ENCODE assay signal across 32 mouse cellular contexts in genomic region chr10:117009691-117010090, GRCm38 (mm10). TPM values are rescaled to one million over a fixed set of nuclear protein-coding genes. Genes with fewer than 3 reads are reported as not detected.
DNase-seq lines count a peak whose midpoint lies in the region; ATAC-seq lines count a peak whose summit lies in the region.
"Had no signal": no experiment of that assay in that cellular context is flagged by ENCODE, and none has a peak within 500 bp of the region (broad histone marks: within the 10 kb centered on the region; RNA-seq: fewer than 3 reads in every experiment).

No protein-coding gene starts in this region.

- H3K36me3 ChIP-seq in kidney, embryonic 16.5 days (ENCODE audit: insufficient read depth, low read length): no peaks in the 10 kb centered on the region
- no peaks in the 10 kb centered on the region for H3K36me3 ChIP-seq in kidney, embryonic 14.5 days (ENCODE audit: control insufficient read depth, insufficient read depth, low read length)
- H3K36me3 ChIP-seq: embryonic facial prominence, embryonic 10.5 days; embryonic facial prominence, embryonic 13.5 days; forebrain, embryonic 12.5 days; forebrain, embryonic 15.5 days; heart, embryonic 13.5 days had no signal

- H3K4me3 ChIP-seq in kidney, embryonic 16.5 days (ENCODE audit: low read length): no peak overlapping the region
- H3K4me3 ChIP-seq in kidney, embryonic 14.5 days (ENCODE audit: low read length): no peak overlapping the region
- H3K4me3 ChIP-seq: embryonic facial prominence, embryonic 10.5 days; embryonic facial prominence, embryonic 13.5 days; erythroblast, embryonic 14.5 days; forebrain, embryonic 12.5 days; forebrain, embryonic 15.5 days; heart, embryonic 13.5 days had no signal

- H3K4me1 ChIP-seq in kidney, embryonic 16.5 days (ENCODE audit: insufficient read depth, low read length): peaks cover 28% of the 10 kb centered on the region
- H3K4me1 ChIP-seq in kidney, embryonic 14.5 days (ENCODE audit: control insufficient read depth, insufficient read depth, low read length): peaks cover 23% of the 10 kb centered on the region

- H3K27me3 ChIP-seq in kidney, embryonic 16.5 days (ENCODE audit: insufficient read depth, low read length): no peaks in the 10 kb centered on the region; the same call in 1 of the 2 replicates
- no peaks in the 10 kb centered on the region for H3K27me3 ChIP-seq in kidney, embryonic 14.5 days (ENCODE audit: control insufficient read depth, insufficient read depth, low read length)
- H3K27me3 ChIP-seq: embryonic facial prominence, embryonic 13.5 days; forebrain, embryonic 12.5 days; forebrain, embryonic 15.5 days; heart, embryonic 13.5 days had no signal

- H3K27ac ChIP-seq in kidney, embryonic 16.5 days (ENCODE audit: low read length): no peak overlapping the region
- no peak overlapping the region for H3K27ac ChIP-seq in kidney, embryonic 14.5 days (ENCODE audit: low read depth, low read length)
- H3K27ac ChIP-seq: embryonic facial prominence, embryonic 10.5 days; embryonic facial prominence, embryonic 13.5 days; forebrain, embryonic 12.5 days; forebrain, embryonic 15.5 days; heart, embryonic 13.5 days; hindbrain, embryonic 14.5 days; hindbrain, postnatal 0 days had no signal

- peak; percentile 72 for DNase-seq in heart, adult 11 months
- DNase-seq in heart, adult 8-10 months (ENCODE audit: low spot score): no peak
- DNase-seq in kidney, adult 18-20 months: peak; percentile 31
- peak; percentile 74 for DNase-seq in kidney, adult 9 months
- DNase-seq: adrenal gland, adult 8-10 months; adrenal gland, postnatal 25 days; cerebellum, adult 11-12 months; cerebellum, adult 8-10 months; cerebellum, postnatal 10 days; cerebellum, postnatal 36 days; embryo, embryonic 11 days; gastrocnemius, postnatal 25 days; heart, postnatal 14 days; heart, postnatal 4 days had no signal

- no peak overlapping the region for H3K4me2 ChIP-seq in kidney, embryonic 16.5 days (replicated peaks; ENCODE audit: low read depth, low read length)
- H3K4me2 ChIP-seq in kidney, embryonic 14.5 days (replicated peaks; ENCODE audit: low read depth, low read length): no peak overlapping the region
- H3K4me2 ChIP-seq: embryonic facial prominence, embryonic 13.5 days; forebrain, embryonic 12.5 days; forebrain, embryonic 15.5 days; heart, embryonic 13.5 days; hindbrain, embryonic 14.5 days had no signal

- H3K9me3 ChIP-seq in kidney, embryonic 16.5 days (ENCODE audit: low read length): no peaks in the 10 kb centered on the region
- H3K9me3 ChIP-seq in kidney, embryonic 14.5 days (ENCODE audit: control insufficient read depth, low read length): no peaks in the 10 kb centered on the region
- H3K9me3 ChIP-seq: embryonic facial prominence, embryonic 10.5 days; embryonic facial prominence, embryonic 13.5 days; forebrain, embryonic 12.5 days; forebrain, embryonic 15.5 days; heart, embryonic 13.5 days had no signal

- H3K9ac ChIP-seq in kidney, embryonic 16.5 days (replicated peaks; ENCODE audit: low read length): no peak overlapping the region; the same call in 1 of the 2 replicates
- H3K9ac ChIP-seq in kidney, embryonic 14.5 days (ENCODE audit: low read depth, low read length): no peak overlapping the region
- H3K9ac ChIP-seq: embryonic facial prominence, embryonic 13.5 days; forebrain, embryonic 12.5 days; forebrain, embryonic 15.5 days; heart, embryonic 13.5 days; hindbrain, embryonic 14.5 days had no signal

- ATAC-seq in kidney, embryonic 16.5 days (ENCODE audit: low FRiP score, low TSS enrichment): no peak
- ATAC-seq in kidney, embryonic 14.5 days (ENCODE audit: low FRiP score, low TSS enrichment): no peak
- ATAC-seq: activated CD4-positive, CD25-positive, alpha-beta regulatory T cell, adult 4 months; forebrain, embryonic 15.5 days; hindbrain, postnatal 0 days had no signal

- WGBS in kidney, embryonic 16.5 days: 85% methylated on average over 6 of the region's 6 CpGs
- 78% methylated on average over 6 of the region's 6 CpGs for WGBS in kidney, embryonic 14.5 days

RNA-seq across cellular contexts. Expression of gene Best3, which starts 23.6 kb away (rescaled TPM):
- total RNA-seq in heart, adult 8-10 months (2022): 1 to 10 TPM; 7.1 to 8.0 (median 7.4) TPM
- 0.18 and 0.32 TPM in 2 replicates for polyA plus RNA-seq in kidney, embryonic 16.5 days (2015; fragmentation: Nextera tagmentation; extraction: Ambion mirVana)
- not detected in 2 replicates for polyA plus RNA-seq in kidney, embryonic 14.5 days (2014; fragmentation: Nextera tagmentation; extraction: Ambion mirVana)
- polyA plus RNA-seq: activated CD4-positive, CD25-positive, alpha-beta regulatory T cell, adult 4 months; erythroblast, embryonic 14.5 days had no signal

RNA-seq across cellular contexts. Expression of gene Lrrc10, which starts 35.5 kb away (rescaled TPM):
- 100 to 1,000 TPM; 159 to 208 (median 180) TPM for total RNA-seq in heart, adult 8-10 months (2022)
- not detected in 2 replicates for polyA plus RNA-seq in kidney, embryonic 16.5 days (2015; fragmentation: Nextera tagmentation; extraction: Ambion mirVana)
- polyA plus RNA-seq in kidney, embryonic 14.5 days (2014; fragmentation: Nextera tagmentation; extraction: Ambion mirVana): not detected in 2 replicates
- total RNA-seq: adrenal gland, adult 8-10 months; adrenal gland, postnatal 25 days; gastrocnemius, postnatal 25 days had no signal
- polyA plus RNA-seq: activated CD4-positive, CD25-positive, alpha-beta regulatory T cell, adult 4 months; embryonic facial prominence, embryonic 10.5 days; embryonic facial prominence, embryonic 13.5 days; erythroblast, embryonic 14.5 days; forebrain, embryonic 12.5 days; forebrain, embryonic 15.5 days; hindbrain, embryonic 14.5 days; hindbrain, postnatal 0 days had no signal

RNA-seq across cellular contexts. Expression of gene Gm10271, which starts 37.3 kb away (rescaled TPM):
- total RNA-seq in heart, adult 8-10 months (2022): not detected
- not detected in 2 replicates for polyA plus RNA-seq in kidney, embryonic 16.5 days (2015; fragmentation: Nextera tagmentation; extraction: Ambion mirVana)
- not detected in 2 replicates for polyA plus RNA-seq in kidney, embryonic 14.5 days (2014; fragmentation: Nextera tagmentation; extraction: Ambion mirVana)
- total RNA-seq: adrenal gland, adult 8-10 months; adrenal gland, postnatal 25 days; ES-E14; gastrocnemius, adult 8-10 months; gastrocnemius, postnatal 25 days; heart, postnatal 14 days; heart, postnatal 4 days; hindbrain, postnatal 0 days had no signal
- polyA plus RNA-seq: activated CD4-positive, CD25-positive, alpha-beta regulatory T cell, adult 4 months; brain, embryonic 14.5 days; cortical plate, adult 2 months; embryonic facial prominence, embryonic 10.5 days; embryonic facial prominence, embryonic 13.5 days; erythroblast, embryonic 14.5 days; forebrain, embryonic 12.5 days; forebrain, embryonic 15.5 days; gonadal fat pad, adult 2 months; heart, embryonic 13.5 days; heart, embryonic 16.5 days; hindbrain, embryonic 11.5 days; hindbrain, embryonic 14.5 days; hindbrain, postnatal 0 days had no signal

RNA-seq across cellular contexts. Expression of gene Cct2, which starts 53.9 kb away (rescaled TPM):
- total RNA-seq in heart, adult 8-10 months (2022): 100 to 1,000 TPM; 108 to 128 (median 121) TPM
- 266 and 271 TPM in 2 replicates for polyA plus RNA-seq in kidney, embryonic 16.5 days (2015; fragmentation: Nextera tagmentation; extraction: Ambion mirVana)
- polyA plus RNA-seq in kidney, embryonic 14.5 days (2014; fragmentation: Nextera tagmentation; extraction: Ambion mirVana): 305 and 310 TPM in 2 replicates

RNA-seq across cellular contexts. Expression of gene Rab3ip, which starts 59.1 kb away (rescaled TPM):
- 100 to 1,000 TPM in 3 of 4 experiments, 10 to 100 TPM in 1; 87.9 to 107 (median 103) TPM for total RNA-seq in heart, adult 8-10 months (2022)
- polyA plus RNA-seq in kidney, embryonic 16.5 days (2015; fragmentation: Nextera tagmentation; extraction: Ambion mirVana): 136 and 141 TPM in 2 replicates
- polyA plus RNA-seq in kidney, embryonic 14.5 days (2014; fragmentation: Nextera tagmentation; extraction: Ambion mirVana): 71.4 and 102 TPM in 2 replicates
